Mouse (Mus musculus) thymus, adult 2 months (tissue): ENCODE results near the gene Snap23. TPM values are rescaled to one million over a fixed set of nuclear protein-coding genes. Genes with fewer than 3 reads are reported as not detected.

Experiments used
- DNase-seq: peaks from one replicate; pipeline ENCODE4 v3.0.0; 2021
- H3K27ac ChIP-seq: fragments of 200-500 bp; 2 replicates; pipeline ENCODE4 v1.5.1; 2012; ENCODE audit warnings: low read length, control low read depth; ENCODE audit not compliant: control insufficient read depth, insufficient read depth
- H3K27me3 ChIP-seq: fragments of 200-500 bp; 2 replicates; pipeline ENCODE4 v1.6.1; 2012; ENCODE audit warnings: mild to moderate bottlenecking, low read length, moderate library complexity, mixed read lengths; ENCODE audit not compliant: control insufficient read depth, insufficient read depth
- H3K36me3 ChIP-seq: fragments of 200-500 bp; 2 replicates; pipeline ENCODE4 v1.6.1; 2012; ENCODE audit warnings: mild to moderate bottlenecking, low read length, moderate library complexity; ENCODE audit not compliant: control insufficient read depth, insufficient read depth
- H3K4me1 ChIP-seq: fragments of 200-500 bp; replicated peaks from 2 replicates; pipeline ENCODE4 v1.6.1; 2012; ENCODE audit warnings: low read length; ENCODE audit not compliant: control insufficient read depth, insufficient read depth
- H3K4me3 ChIP-seq: fragments of 200-500 bp; 2 replicates; pipeline ENCODE4 v1.5.1; 2012; ENCODE audit warnings: mild to moderate bottlenecking, low read length, control low read depth, moderate library complexity; ENCODE audit not compliant: control insufficient read depth, insufficient read depth
- CTCF ChIP-seq: fragments of 200-500 bp; IDR thresholded peaks from 2 replicates; pipeline ENCODE4 v1.5.1; 2012; ENCODE audit warnings: mild to moderate bottlenecking, control low read depth, low read length, moderate library complexity, borderline replicate concordance; ENCODE audit not compliant: control insufficient read depth, poor library complexity, insufficient read depth; ENCODE audit errors: extremely low read depth
- POLR2A ChIP-seq: fragments of 200-500 bp; IDR thresholded peaks from 2 replicates; pipeline ENCODE4 v1.6.1; 2012; ENCODE audit warnings: mild to moderate bottlenecking, low read length, control low read depth, moderate library complexity; ENCODE audit not compliant: control insufficient read depth, poor library complexity, insufficient read depth; ENCODE audit errors: extremely low read depth
- WGBS: fragments of 180-500 bp; shearing (Covaris S2); methylation state at CpG from one replicate; pipeline ENCODE4 v1.1.7; 2018; 5-methylcytosine and 5-hydroxymethylcytosine counted together
- polyA plus RNA-seq: library from polyadenylated mRNA; depleted of rRNA; stranded (reverse); fragments of >200 nt; gene quantifications from 2 replicates; pipeline ENCODE4 v1.2.3, GENCODE M21; 2012

Snap23 gene
- polyA plus RNA-seq, 1 experiment = 7.0 TPM

GRCm38 (mm10) chr2:120628886-120629735, 61.6 kb downstream of the Snap23 start, which contains the start of gene Stard9:
Gene Stard9, plus strand, starts transcription at chr2:120629121.
- WGBS = 5% methylated on average over 36 of the region's 36 CpGs
- Histone ChIP-seq H3K36me3 (no peaks in the 10 kb centered on the region), H3K4me3 (peak within 1 kb of the TSS; percentile 52), H3K27ac (no peak within 1 kb of the TSS), H3K27me3 (no peaks in the 10 kb centered on the region), H3K4me1 (peaks cover 5% of the 10 kb centered on the region; the same call in 1 of the 2 replicates)
- DNase-seq = peak; percentile 98
- peak; percentile 49; the same call in 1 of the 2 replicates for TF ChIP-seq POLR2A
- peak; percentile 73; the same call in 1 of the 2 replicates for TF ChIP-seq CTCF

- WGBS = 85% methylated on average over 2 of the region's 2 CpGs
Measured at GRCm38 (mm10) chr2:120630246-120630645, 62.8 kb downstream of the Snap23 start.

GRCm38 (mm10) chr2:120630655-120631054, 63.2 kb downstream of the Snap23 start:
- DNase-seq = no peak
- TF ChIP-seq CTCF (no peak), POLR2A (no peak)
- no peak overlapping the region for H3K27ac ChIP-seq
- H3K4me1 ChIP-seq = peaks cover 5% of the 10 kb centered on the region; the same call in 1 of the 2 replicates
- WGBS = 82% methylated on average over 2 of the region's 2 CpGs
- no peaks in the 10 kb centered on the region for H3K27me3 ChIP-seq
- H3K36me3 ChIP-seq = no peaks in the 10 kb centered on the region
- no peak overlapping the region for H3K4me3 ChIP-seq

More at GRCm38 (mm10) chr2:120630246-120630645, 62.8 kb downstream of the Snap23 start:
- DNase-seq = no peak
- Histone ChIP-seq H3K27me3 (no peaks in the 10 kb centered on the region), H3K4me1 (peaks cover 5% of the 10 kb centered on the region; the same call in 1 of the 2 replicates), H3K36me3 (no peaks in the 10 kb centered on the region), H3K27ac (no peak overlapping the region), H3K4me3 (no peak overlapping the region)
- TF ChIP-seq CTCF (no peak), POLR2A (no peak)

GRCm38 (mm10) chr2:120631521-120631920, 64.0 kb downstream of the Snap23 start:
- no peak for DNase-seq
- no peaks in the 10 kb centered on the region for H3K27me3 ChIP-seq
- H3K36me3 ChIP-seq = no peaks in the 10 kb centered on the region
- peaks cover 5% of the 10 kb centered on the region; the same call in 1 of the 2 replicates for H3K4me1 ChIP-seq
- no peak overlapping the region for H3K27ac ChIP-seq
- TF ChIP-seq CTCF (no peak), POLR2A (no peak)
- WGBS = 78% methylated on average over 2 of the region's 2 CpGs
- H3K4me3 ChIP-seq = no peak overlapping the region

GRCm38 (mm10) chr2:120631957-120632356, 64.5 kb downstream of the Snap23 start:
- Histone ChIP-seq H3K27me3 (no peaks in the 10 kb centered on the region), H3K27ac (no peak overlapping the region), H3K36me3 (no peaks in the 10 kb centered on the region), H3K4me1 (peaks cover 5% of the 10 kb centered on the region; the same call in 1 of the 2 replicates), H3K4me3 (no peak overlapping the region)
- DNase-seq = no peak
- no peak for TF ChIP-seq POLR2A
- TF ChIP-seq CTCF = no peak
- 10% methylated on average over 4 of the region's 4 CpGs for WGBS

- Histone ChIP-seq H3K27ac (no peak overlapping the region), H3K36me3 (no peaks in the 10 kb centered on the region), H3K27me3 (no peaks in the 10 kb centered on the region), H3K4me3 (no peak overlapping the region), H3K4me1 (no peaks in the 10 kb centered on the region)
- TF ChIP-seq POLR2A (no peak), CTCF (no peak)
- no peak for DNase-seq
- WGBS = 94% methylated on average over 8 of the region's 8 CpGs
Measured at GRCm38 (mm10) chr2:120640835-120641234, 73.4 kb downstream of the Snap23 start.
